Mouse (Mus musculus) olfactory bulb, adult 2 months (tissue): ENCODE data around the gene Ctu2. TPM values are rescaled to one million over a fixed set of nuclear protein-coding genes. Genes with fewer than 3 reads are reported as not detected.
A peak's percentile ranks its signal among the peaks of the same experiment; 100 is the strongest.

ENCODE experiments used
- H3K27ac ChIP-seq: fragments of 200-500 bp; 2 replicates; pipeline ENCODE4 v1.5.1; 2012; ENCODE audit warnings: low read depth, low read length; ENCODE audit not compliant: insufficient read depth
- H3K4me1 ChIP-seq: fragments of 200-500 bp; 2 replicates; pipeline ENCODE4 v1.6.1; 2012; ENCODE audit warnings: low read length; ENCODE audit not compliant: control insufficient read depth, insufficient read depth
- H3K4me3 ChIP-seq: fragments of 200-500 bp; 2 replicates; pipeline ENCODE4 v1.5.1; 2012; ENCODE audit warnings: mild to moderate bottlenecking, low read depth, low read length, moderate library complexity; ENCODE audit not compliant: insufficient read depth
- CTCF ChIP-seq: fragments of 200-500 bp; IDR thresholded peaks from 2 replicates; pipeline ENCODE4 v1.5.1; 2012; ENCODE audit warnings: low read depth, mild to moderate bottlenecking, low read length, moderate library complexity; ENCODE audit not compliant: insufficient read depth
- POLR2A ChIP-seq: fragments of 200-500 bp; IDR thresholded peaks from 2 replicates; pipeline ENCODE4 v1.6.1; 2012; ENCODE audit warnings: mild to moderate bottlenecking, low read depth, low read length, moderate library complexity; ENCODE audit not compliant: insufficient read depth
- WGBS: fragments of 180-500 bp; shearing (Covaris S2); methylation state at CpG from one replicate; pipeline ENCODE4 v1.1.7; 2018; 5-methylcytosine and 5-hydroxymethylcytosine counted together
- polyA plus RNA-seq: library from polyadenylated mRNA; stranded (reverse); fragments of >200 nt; gene quantifications from 2 replicates; pipeline ENCODE4 v1.2.4, GENCODE M21; 2012; ENCODE audit warnings: low replicate concordance; ENCODE audit not compliant: missing spikeins, insufficient read depth, insufficient read length

Gene Ctu2
- polyA plus RNA-seq, 1 experiment, result not detected

DNA sequence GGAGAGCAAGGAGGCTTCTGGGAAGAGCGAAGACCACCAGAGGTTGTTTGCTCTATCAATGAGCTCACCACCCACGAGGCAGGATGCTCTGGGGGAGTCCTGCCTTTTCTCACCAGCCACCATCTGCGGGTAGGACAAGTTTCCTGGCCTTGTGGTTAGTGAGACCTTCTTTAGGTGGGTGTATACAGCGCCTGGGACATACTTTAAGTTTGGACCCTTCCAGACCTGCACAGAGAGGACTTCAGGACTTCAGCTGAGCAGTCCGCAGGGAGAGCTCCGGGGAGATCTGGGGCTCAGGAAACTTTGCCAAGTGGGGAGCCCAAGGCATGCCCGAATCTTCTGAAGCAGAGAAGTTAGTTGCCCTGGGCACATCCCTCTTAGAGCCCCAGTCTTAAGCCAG is 16.0 kb upstream of the Ctu2 start:
- peaks cover 54% of the 10 kb centered on the region for H3K4me1 ChIP-seq
- TF ChIP-seq POLR2A, result no peak
- no peak for TF ChIP-seq CTCF
- peak overlapping the region; percentile 34; the same call in 1 of the 2 replicates for H3K4me3 ChIP-seq
- no peak overlapping the region for H3K27ac ChIP-seq
- WGBS, result 22% methylated on average over 7 of the region's 7 CpGs

DNA sequence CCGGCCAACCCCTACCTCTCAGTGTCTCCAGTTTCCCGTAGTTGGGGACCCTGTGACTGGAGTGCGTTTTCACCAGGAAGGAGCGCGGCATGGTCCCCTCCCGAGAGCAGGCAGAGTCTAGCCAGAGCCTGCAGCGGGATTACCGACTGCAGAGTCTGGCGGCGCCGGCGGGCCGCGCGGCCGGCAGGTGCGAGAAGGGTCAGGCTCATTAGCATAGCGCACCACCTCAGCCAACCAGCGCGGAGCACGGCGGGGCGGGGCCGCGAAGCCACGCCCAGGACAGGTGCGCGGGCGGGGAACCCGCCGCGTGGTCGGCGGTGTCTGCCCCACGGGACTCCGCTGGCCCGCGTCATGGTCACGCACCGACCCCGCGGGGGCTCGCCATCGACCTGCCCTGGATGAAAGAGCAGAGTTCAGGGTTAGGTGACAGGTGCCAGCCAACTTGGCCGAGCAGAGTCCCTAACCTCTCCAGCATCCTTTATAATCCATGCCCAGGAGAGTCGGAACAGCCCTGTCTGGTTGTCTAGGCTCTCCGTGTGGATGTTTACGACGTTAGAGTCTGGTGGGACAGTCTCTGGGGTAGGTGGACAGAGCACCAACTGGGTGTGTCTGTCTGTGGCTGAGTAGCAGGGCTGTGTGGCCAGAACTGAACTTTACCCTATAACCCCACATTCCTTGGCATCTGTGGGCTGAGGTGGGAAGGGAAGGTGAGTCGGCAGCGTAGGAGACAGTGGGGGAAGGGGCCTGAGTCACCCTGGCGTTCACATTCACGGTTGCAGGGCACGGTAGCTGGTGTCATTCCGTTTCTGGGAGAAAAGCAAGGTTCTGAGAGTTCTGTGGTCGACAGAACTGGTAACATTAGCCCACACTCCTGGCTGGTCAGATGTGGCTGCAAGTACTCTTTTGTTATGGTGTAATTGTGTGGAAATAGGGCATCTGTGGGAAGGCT is 15.1 kb upstream of the Ctu2 start, which contains the start of gene Snai3:
Gene Snai3 (minus strand): TSS at position 210 of the 949 bp plus-strand sequence.
- H3K4me1 ChIP-seq, result peaks cover 54% of the 10 kb centered on the region
- 3% methylated on average over 56 of the region's 56 CpGs for WGBS
- peak within 1 kb of the TSS; percentile 60 for H3K27ac ChIP-seq
- TF ChIP-seq CTCF (no peak), POLR2A (no peak)
- peak within 1 kb of the TSS; percentile 34 for H3K4me3 ChIP-seq

DNA sequence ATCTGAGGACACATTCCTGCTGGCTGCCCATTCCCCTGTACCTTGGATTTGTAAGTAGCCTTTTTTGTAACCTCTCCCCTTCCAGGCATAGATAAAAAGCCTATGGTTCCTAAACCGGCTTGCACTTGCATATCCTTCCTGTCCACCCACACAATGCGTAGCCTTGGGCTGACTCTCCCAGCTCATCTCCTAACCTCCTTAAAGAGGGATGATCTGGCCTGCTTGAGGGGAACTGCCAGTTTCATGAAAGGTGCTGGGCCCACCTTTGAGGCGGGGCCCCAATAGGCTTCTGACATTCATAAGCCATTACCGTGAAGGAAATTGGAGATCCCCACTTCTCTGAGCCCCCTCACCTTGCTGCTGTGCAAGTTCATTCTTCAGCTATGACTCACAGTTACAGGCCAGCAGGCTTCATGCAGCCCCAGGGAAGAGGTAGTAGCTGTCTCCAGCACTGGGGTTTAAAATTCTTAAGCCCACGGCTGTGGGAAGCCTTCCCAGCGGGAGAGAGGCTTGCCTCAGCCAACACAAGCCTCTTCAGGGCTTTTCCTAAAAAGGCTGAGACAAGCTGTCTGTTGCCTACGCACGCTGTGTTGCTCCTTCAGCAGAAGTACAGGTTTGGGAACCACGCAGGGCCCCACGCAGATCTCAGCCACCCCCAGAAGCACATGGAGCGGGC is 14.3 kb upstream of the Ctu2 start:
- Histone ChIP-seq H3K4me3 (no peak overlapping the region), H3K4me1 (peaks cover 54% of the 10 kb centered on the region), H3K27ac (peak overlapping the region; percentile 60)
- 38% methylated on average over 11 of the region's 11 CpGs for WGBS
- TF ChIP-seq POLR2A (no peak), CTCF (no peak)

DNA sequence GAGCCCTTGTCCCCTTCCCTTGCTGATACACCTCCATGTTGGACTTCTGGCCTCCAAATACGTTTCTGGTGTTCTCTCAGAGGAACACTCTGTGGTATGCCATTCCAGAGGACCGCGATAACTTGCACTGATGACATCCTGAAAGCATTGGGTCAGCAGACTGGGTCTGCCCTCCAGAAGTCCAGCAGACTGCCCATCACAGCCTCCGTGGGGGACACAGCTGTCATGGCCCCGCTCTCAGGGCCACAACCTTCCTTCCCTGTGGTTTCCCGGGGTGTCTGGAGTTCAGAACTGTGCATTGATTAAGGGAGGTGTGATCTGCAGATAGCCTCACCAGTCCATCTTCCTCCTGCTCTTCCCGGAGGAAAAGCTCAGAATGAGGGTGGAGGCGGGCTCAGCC is 13.4 kb upstream of the Ctu2 start:
- 76% methylated on average over 8 of the region's 8 CpGs for WGBS
- Histone ChIP-seq H3K4me3 (no peak overlapping the region), H3K4me1 (peaks cover 49% of the 10 kb centered on the region), H3K27ac (peak overlapping the region; percentile 27)
- TF ChIP-seq CTCF, result no peak

- no peak overlapping the region for H3K4me3 ChIP-seq
- peaks cover 41% of the 10 kb centered on the region for H3K4me1 ChIP-seq
- H3K27ac ChIP-seq, result no peak overlapping the region
- no peak for TF ChIP-seq POLR2A
- 63% methylated on average over 12 of the region's 12 CpGs for WGBS
These were observed 12.0 kb upstream of the Ctu2 start for GRCm38 (mm10) chr8:122463651-122464640.

DNA sequence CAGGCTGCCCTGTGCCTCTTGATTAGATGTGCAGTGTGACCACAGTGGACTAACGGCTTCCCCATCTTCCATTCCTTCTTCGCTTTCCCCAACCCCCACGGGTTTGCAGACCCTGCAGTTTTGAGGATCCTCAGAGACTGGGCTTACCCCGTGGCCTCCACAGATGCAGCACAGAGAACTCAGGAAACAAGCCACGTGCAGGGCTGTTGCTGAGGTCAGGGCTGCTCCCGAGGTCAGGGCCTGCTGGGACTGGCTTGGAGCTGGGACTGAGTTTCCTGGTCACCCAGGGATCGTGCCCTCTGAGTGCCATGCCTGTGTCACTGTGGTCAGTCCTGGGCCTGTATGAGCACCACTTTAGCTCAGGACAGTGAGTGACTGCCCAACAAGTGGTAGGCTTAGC is 11.0 kb upstream of the Ctu2 start:
- 74% methylated on average over 7 of the region's 7 CpGs for WGBS
- TF ChIP-seq POLR2A, result no peak
- no peak for TF ChIP-seq CTCF
- H3K4me1 ChIP-seq, result peaks cover 35% of the 10 kb centered on the region
- no peak overlapping the region for H3K27ac ChIP-seq
- H3K4me3 ChIP-seq, result no peak overlapping the region

DNA sequence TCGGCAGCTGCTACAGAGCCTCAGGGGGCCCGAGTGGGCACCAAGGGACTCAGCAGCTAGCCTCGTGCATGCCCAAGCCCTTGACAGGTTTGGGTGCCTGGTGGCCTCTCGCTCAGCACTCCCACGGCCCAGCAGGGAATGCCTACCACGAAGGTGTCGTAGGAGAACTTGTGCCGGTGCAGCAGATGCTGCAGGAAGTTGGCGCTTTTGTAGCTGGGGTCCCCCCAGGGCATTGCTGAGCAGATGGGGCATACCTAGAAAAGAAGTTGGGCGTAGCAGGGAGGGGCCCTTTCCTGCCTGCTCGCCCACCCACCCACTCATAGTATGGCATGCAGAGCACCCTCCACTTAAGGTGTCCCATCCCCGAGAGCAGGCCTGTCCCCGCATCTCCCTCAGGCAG is 8.1 kb upstream of the Ctu2 start:
- no peak overlapping the region for H3K4me3 ChIP-seq
- TF ChIP-seq CTCF (no peak), POLR2A (no peak)
- H3K4me1 ChIP-seq, result peaks cover 9% of the 10 kb centered on the region
- WGBS, result 86% methylated on average over 13 of the region's 13 CpGs
- no peak overlapping the region for H3K27ac ChIP-seq

DNA sequence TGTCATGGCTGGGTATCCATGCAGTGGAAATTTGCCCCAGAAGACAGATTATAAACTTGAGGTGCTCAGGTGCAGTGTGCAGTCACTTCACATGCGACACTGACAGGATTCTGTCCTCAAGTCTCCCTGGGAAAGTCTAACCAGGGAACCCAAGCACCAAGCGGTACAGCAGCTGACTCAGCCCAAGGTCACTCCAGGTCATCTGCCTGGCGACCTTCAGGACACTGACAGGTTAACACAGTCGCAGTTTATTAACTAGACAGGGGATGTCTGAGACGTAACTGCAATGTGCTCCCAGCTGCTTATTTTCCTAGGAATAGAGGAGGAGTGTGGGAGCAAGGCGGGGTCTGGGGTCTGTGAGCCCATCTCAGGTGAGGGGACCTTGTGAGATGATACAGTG is 6.5 kb upstream of the Ctu2 start:
- Histone ChIP-seq H3K27ac (no peak overlapping the region), H3K4me3 (no peak overlapping the region), H3K4me1 (peaks cover 12% of the 10 kb centered on the region)
- no peak for TF ChIP-seq POLR2A
- TF ChIP-seq CTCF, result no peak
- 87% methylated on average over 6 of the region's 6 CpGs for WGBS

DNA sequence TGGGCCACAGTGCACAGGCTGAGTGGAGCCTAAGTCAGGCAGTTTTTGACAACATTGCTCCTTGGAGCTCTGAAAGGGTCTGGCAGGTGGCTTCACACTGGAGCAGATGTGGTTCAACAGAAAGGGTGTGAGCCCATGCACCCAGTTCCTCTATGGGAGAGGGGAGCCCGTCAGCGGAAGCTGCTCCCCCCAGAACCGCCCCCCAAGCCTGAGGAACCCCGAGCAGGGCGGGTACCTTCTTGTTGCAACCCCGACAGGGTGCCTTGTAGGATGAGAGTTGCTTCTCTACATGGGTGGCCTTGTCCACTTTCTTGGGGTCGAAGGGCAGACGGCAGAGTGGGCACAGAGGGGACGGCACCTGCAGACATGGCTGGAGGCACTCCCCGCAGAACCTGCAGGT is 6.0 kb upstream of the Ctu2 start:
- no peak overlapping the region for H3K27ac ChIP-seq
- WGBS, result 90% methylated on average over 10 of the region's 10 CpGs
- peaks cover 16% of the 10 kb centered on the region for H3K4me1 ChIP-seq
- TF ChIP-seq POLR2A (no peak), CTCF (no peak)
- no peak overlapping the region; the same call in 1 of the 2 replicates for H3K4me3 ChIP-seq
